Mouse (Mus musculus) heart, embryonic 14.5 days (tissue): ENCODE measurements around the gene Gm10842. TPM values are rescaled to one million over a fixed set of nuclear protein-coding genes. Genes with fewer than 3 reads are reported as not detected.

Experiments used
- ATAC-seq: fragments of 200-750 bp; cut with Nextera tagmentation; 2 replicates; pipeline ENCODE4 v1.8.0; 2017; ENCODE audit warnings: low read depth, moderate TSS enrichment; ENCODE audit not compliant: insufficient number of reproducible peaks, insufficient read depth, low FRiP score
- H3K27ac ChIP-seq, 2 experiments: fragments of 200-500 bp in 1 of 2; fragments of 300-500 bp in 1 of 2; sonication (generic) in 1 of 2; replicated peaks in 1 of 2; 2 replicates each; pipeline ENCODE4 v1.5.1; 2012 to 2014; ENCODE audit warnings: low read depth in 2 of 2, low read length in 2 of 2, control low read depth in 1 of 2, mild to moderate bottlenecking in 1 of 2, mixed read lengths in 1 of 2; ENCODE audit not compliant: control insufficient read depth in 1 of 2, insufficient read depth in 1 of 2
- H3K27me3 ChIP-seq: fragments of 300-500 bp; sonication (generic); 2 replicates; pipeline ENCODE4 v1.6.1; 2014; ENCODE audit warnings: mild to moderate bottlenecking, low read length, control low read depth; ENCODE audit not compliant: control insufficient read depth, insufficient read depth
- H3K36me3 ChIP-seq: fragments of 300-500 bp; sonication (generic); 2 replicates; pipeline ENCODE4 v1.6.1; 2014; ENCODE audit warnings: mild to moderate bottlenecking, control low read depth, low read length, mixed read lengths; ENCODE audit not compliant: control insufficient read depth, insufficient read depth
- H3K4me1 ChIP-seq, 2 experiments: fragments of 200-500 bp in 1 of 2; fragments of 300-500 bp in 1 of 2; sonication (generic) in 1 of 2; 2 replicates each; pipeline ENCODE4 v1.6.1; 2012 to 2014; ENCODE audit warnings: low read length in 2 of 2, control low read depth in 1 of 2, mixed read lengths in 1 of 2; ENCODE audit not compliant: control insufficient read depth in 2 of 2, insufficient read depth in 2 of 2
- H3K4me2 ChIP-seq: fragments of 300-500 bp; sonication (generic); 2 replicates; pipeline ENCODE4 v1.6.1; 2014; ENCODE audit warnings: mild to moderate bottlenecking, low read length
- H3K4me3 ChIP-seq, 2 experiments: fragments of 200-500 bp in 1 of 2; fragments of 300-500 bp in 1 of 2; sonication (generic) in 1 of 2; 2 replicates each; pipeline ENCODE4 v1.5.1; 2012 to 2014; ENCODE audit warnings: low read length in 2 of 2, mild to moderate bottlenecking in 2 of 2, control low read depth in 1 of 2, low read depth in 1 of 2, moderate library complexity in 1 of 2; ENCODE audit not compliant: control insufficient read depth in 1 of 2, insufficient read depth in 1 of 2
- H3K9ac ChIP-seq: fragments of 300-500 bp; sonication (generic); 2 replicates; pipeline ENCODE4 v1.6.1; 2014; ENCODE audit warnings: mild to moderate bottlenecking, low read length
- H3K9me3 ChIP-seq: fragments of 300-500 bp; sonication (generic); 2 replicates; pipeline ENCODE4 v1.6.1; 2016; ENCODE audit warnings: low read length, control low read depth; ENCODE audit not compliant: control insufficient read depth
- WGBS: fragments of 180-500 bp; shearing (Covaris S2); extraction: QIAGEN DNeasy Blood & Tissue Kit; methylation state at CpG from one replicate; pipeline ENCODE4 v1.1.7; 2014; 5-methylcytosine and 5-hydroxymethylcytosine counted together
- polyA plus RNA-seq: library from polyadenylated mRNA; unstranded; fragments of >200 nt; fragmentation: Nextera tagmentation; extraction: Ambion mirVana; gene quantifications from 2 replicates; pipeline ENCODE4 v1.2.1, GENCODE M21; 2014

Gm10842 gene
- polyA plus RNA-seq, 1 experiment from 2014 or later, result not detected

GRCm38 (mm10) chr11:105145211-105145610 lies 1.5 kb upstream of the Gm10842 start:
- H3K4me1 ChIP-seq, result no peaks in the 10 kb centered on the region
- no peak overlapping the region for H3K4me2 ChIP-seq
- WGBS, result 83% methylated on average over 10 of the region's 10 CpGs
- H3K4me3 ChIP-seq, result no peak overlapping the region
- no peak overlapping the region for H3K27ac ChIP-seq
- no peak for ATAC-seq
- no peaks in the 10 kb centered on the region for H3K9me3 ChIP-seq
- H3K27me3 ChIP-seq, result no peaks in the 10 kb centered on the region
- H3K36me3 ChIP-seq, result peaks cover 11% of the 10 kb centered on the region
- H3K9ac ChIP-seq, result no peak overlapping the region

GRCm38 (mm10) chr11:105149353-105149752 lies 2.7 kb downstream of the Gm10842 start:
- no peak for ATAC-seq
- Histone ChIP-seq H3K4me2 (no peak overlapping the region), H3K9me3 (no peaks in the 10 kb centered on the region), H3K36me3 (no peaks in the 10 kb centered on the region), H3K27ac (no peak overlapping the region), H3K9ac (no peak overlapping the region), H3K4me1 (peaks cover 17 to 18% of the 10 kb centered on the region in 2 experiments), H3K27me3 (no peaks in the 10 kb centered on the region), H3K4me3 (no peak overlapping the region)
- 36% methylated on average over 3 of the region's 3 CpGs for WGBS

- no peak for ATAC-seq
- Histone ChIP-seq H3K4me2 (no peak overlapping the region), H3K9ac (no peak overlapping the region), H3K36me3 (no peaks in the 10 kb centered on the region), H3K4me3 (no peak overlapping the region), H3K9me3 (no peaks in the 10 kb centered on the region), H3K4me1 (peaks cover 17 to 18% of the 10 kb centered on the region in 2 experiments), H3K27ac (no peak overlapping the region), H3K27me3 (no peaks in the 10 kb centered on the region)
- 94% methylated on average over 1 of the region's 1 CpGs for WGBS
Observed at GRCm38 (mm10) chr11:105149766-105150165, 3.1 kb downstream of the Gm10842 start.

- H3K27me3 ChIP-seq, result no peaks in the 10 kb centered on the region
- WGBS, result 50% methylated on average over 4 of the region's 4 CpGs
- H3K36me3 ChIP-seq, result no peaks in the 10 kb centered on the region
- peaks cover 17 to 18% of the 10 kb centered on the region in 2 experiments for H3K4me1 ChIP-seq
- no peak overlapping the region for H3K27ac ChIP-seq
- ATAC-seq, result no peak
- H3K9ac ChIP-seq, result no peak overlapping the region
- no peak overlapping the region for H3K4me3 ChIP-seq
- H3K9me3 ChIP-seq, result no peaks in the 10 kb centered on the region
- no peak overlapping the region for H3K4me2 ChIP-seq
Observed at GRCm38 (mm10) chr11:105150691-105151090, 4.0 kb downstream of the Gm10842 start.

GRCm38 (mm10) chr11:105151226-105152016 lies 4.7 kb downstream of the Gm10842 start:
- Histone ChIP-seq H3K9ac (no peak overlapping the region), H3K36me3 (no peaks in the 10 kb centered on the region), H3K9me3 (no peaks in the 10 kb centered on the region), H3K27ac (no peak overlapping the region), H3K4me1 (peaks cover 20 to 23% of the 10 kb centered on the region in 2 experiments), H3K27me3 (no peaks in the 10 kb centered on the region), H3K4me2 (peak overlapping the region; percentile 31), H3K4me3 (no peak overlapping the region)
- 24% methylated on average over 18 of the region's 19 CpGs for WGBS
- ATAC-seq, result no peak

GRCm38 (mm10) chr11:105152017-105152300 lies 5.3 kb downstream of the Gm10842 start:
- no peaks in the 10 kb centered on the region for H3K9me3 ChIP-seq
- no peak overlapping the region for H3K27ac ChIP-seq
- H3K9ac ChIP-seq, result no peak overlapping the region
- H3K4me2 ChIP-seq, result peak overlapping the region; percentile 31; the same call in 1 of the 2 replicates
- H3K4me1 ChIP-seq, result peaks cover 24 to 27% of the 10 kb centered on the region in 2 experiments
- no peaks in the 10 kb centered on the region for H3K36me3 ChIP-seq
- 59% methylated on average over 3 of the region's 4 CpGs for WGBS
- no peak overlapping the region for H3K4me3 ChIP-seq
- ATAC-seq, result no peak
- no peaks in the 10 kb centered on the region for H3K27me3 ChIP-seq

- H3K27ac ChIP-seq, result no peak overlapping the region
- H3K9me3 ChIP-seq, result no peaks in the 10 kb centered on the region
- H3K4me1 ChIP-seq, result peaks cover 25 to 27% of the 10 kb centered on the region in 2 experiments
- WGBS, result 81% methylated on average over 11 of the region's 11 CpGs
- H3K36me3 ChIP-seq, result no peaks in the 10 kb centered on the region
- H3K4me2 ChIP-seq, result no peak overlapping the region
- H3K27me3 ChIP-seq, result no peaks in the 10 kb centered on the region
- no peak for ATAC-seq
- H3K9ac ChIP-seq, result no peak overlapping the region
- no peak overlapping the region for H3K4me3 ChIP-seq
Observed at GRCm38 (mm10) chr11:105152357-105152899, 5.7 kb downstream of the Gm10842 start.
